8 mouse cellular contexts compared by ENCODE assay signal in genomic region chr6:71909384-71909783, GRCm38 (mm10). TPM values are rescaled to one million over a fixed set of nuclear protein-coding genes. Genes with fewer than 3 reads are reported as not detected.
DNase-seq lines count a peak whose midpoint lies in the region; ATAC-seq and TF ChIP-seq lines count a peak whose summit lies in the region.

No protein-coding gene starts in this region.

- peak overlapping the region; percentile 67; the same call in 1 of the 2 replicates for H3K27ac ChIP-seq in heart, embryonic 12.5 days (ENCODE audit: poor library complexity, severe bottlenecking)
- H3K27ac ChIP-seq in heart, embryonic 16.5 days (ENCODE audit: low read length): no peak overlapping the region

- intact Hi-C loops in heart, postnatal 10 days (cut with DNase I): loop anchor here (5.0 kb wide), 1 partner anchor 258 kb away; no protein-coding TSS in a partner anchor

- peaks cover 34% of the 10 kb centered on the region for H3K4me1 ChIP-seq in heart, embryonic 12.5 days (replicated peaks)
- peaks cover 41% of the 10 kb centered on the region for H3K4me1 ChIP-seq in G1E (ENCODE audit: insufficient read depth, low read depth, low read length)
- H3K4me1 ChIP-seq in heart, embryonic 16.5 days (ENCODE audit: control insufficient read depth, insufficient read depth, low read length): peaks cover 22% of the 10 kb centered on the region

- WGBS in heart, embryonic 12.5 days: 18% methylated on average over 10 of the region's 10 CpGs
- WGBS in heart, embryonic 16.5 days: 17% methylated on average over 10 of the region's 10 CpGs

- no peaks in the 10 kb centered on the region for H3K9me3 ChIP-seq in heart, embryonic 12.5 days (replicated peaks)
- H3K9me3 ChIP-seq in G1E (replicated peaks): no peaks in the 10 kb centered on the region
- H3K9me3 ChIP-seq in heart, embryonic 16.5 days (replicated peaks; ENCODE audit: control insufficient read depth, low read length): no peaks in the 10 kb centered on the region

- peak overlapping the region; percentile 77; the same call in 1 of the 2 replicates for H3K9ac ChIP-seq in heart, embryonic 12.5 days
- peak overlapping the region; percentile 86 for H3K9ac ChIP-seq in heart, embryonic 16.5 days (ENCODE audit: low read length)

- TF ChIP-seq CTCF in G1E (IDR thresholded peaks at IDR 0.05; ENCODE audit: low read depth, low read length): no peak

- ATAC-seq in heart, embryonic 12.5 days (ENCODE audit: insufficient number of reproducible peaks, low FRiP score): no peak
- ATAC-seq in G1E (ENCODE audit: extremely low read depth, insufficient number of reproducible peaks, low FRiP score, poor library complexity, severe bottlenecking): no peak
- no peak for ATAC-seq in heart, embryonic 16.5 days (replicated peaks; ENCODE audit: extremely low read depth, insufficient read depth, low FRiP score)

- no peaks in the 10 kb centered on the region for H3K27me3 ChIP-seq in heart, embryonic 12.5 days (replicated peaks)
- H3K27me3 ChIP-seq in G1E (ENCODE audit: insufficient read depth, low read length): no peaks in the 10 kb centered on the region
- no peaks in the 10 kb centered on the region for H3K27me3 ChIP-seq in heart, embryonic 16.5 days (ENCODE audit: control insufficient read depth, insufficient read depth, low read length)

- H3K4me3 ChIP-seq in heart, embryonic 12.5 days: peak overlapping the region; percentile 83
- peak overlapping the region; percentile 79 for H3K4me3 ChIP-seq in G1E (ENCODE audit: low read depth, low read length)
- H3K4me3 ChIP-seq in heart, embryonic 16.5 days (ENCODE audit: low read length): peak overlapping the region; percentile 78

- peaks cover 23% of the 10 kb centered on the region for H3K36me3 ChIP-seq in heart, embryonic 12.5 days
- peaks cover 63% of the 10 kb centered on the region for H3K36me3 ChIP-seq in G1E (replicated peaks)
- peaks cover 10% of the 10 kb centered on the region for H3K36me3 ChIP-seq in heart, embryonic 16.5 days (ENCODE audit: control insufficient read depth, insufficient read depth)

- peak overlapping the region; percentile 82 for H3K4me2 ChIP-seq in heart, embryonic 12.5 days
- H3K4me2 ChIP-seq in heart, embryonic 16.5 days (ENCODE audit: low read depth, low read length): peak overlapping the region; percentile 65

- DNase-seq in heart, postnatal 10 days: no peak
- no peak for DNase-seq in G1E (ENCODE audit: low spot score)
- peak; percentile 7 for DNase-seq in lung, postnatal 10 days
- no peak for DNase-seq in adrenal gland, postnatal 14 days
- no peak for DNase-seq in frontal cortex, postnatal 14 days (ENCODE audit: low spot score in 2 of 2)
- no peak for DNase-seq in gastrocnemius, adult 8-10 months (ENCODE audit: low spot score in 2 of 2)

RNA-seq across cellular contexts. Expression of gene Polr1a, which starts 0.5 kb away (rescaled TPM):
- 30.6 and 36.0 TPM in 2 replicates for polyA plus RNA-seq in heart, embryonic 12.5 days (2016; fragmentation: Nextera tagmentation; extraction: Ambion mirVana)
- total RNA-seq in heart, postnatal 10 days (2021): 10 to 100 TPM; 36.7 to 42.3 TPM
- 55.2 and 62.4 TPM in 2 replicates for total RNA-seq in G1E (2014; fragmentation: Nextera tagmentation)
- total RNA-seq in G1E (2017): 72.1 and 79.5 TPM in 2 replicates
- 18.7 and 31.8 TPM in 2 replicates for polyA plus RNA-seq in G1E (2012)
- 21.9 and 22.0 TPM in 2 replicates for polyA plus RNA-seq in heart, embryonic 16.5 days (2015; fragmentation: Nextera tagmentation; extraction: Ambion mirVana)
- total RNA-seq in adrenal gland, postnatal 14 days (2021): 60.9 and 68.3 TPM in 2 replicates
- total RNA-seq in gastrocnemius, adult 8-10 months (2022): 10 to 100 TPM; 29.0 to 37.6 (median 35.8) TPM

RNA-seq across cellular contexts. Expression of gene Ptcd3, which starts 0.8 kb away (rescaled TPM):
- polyA plus RNA-seq in heart, embryonic 12.5 days (2016; fragmentation: Nextera tagmentation; extraction: Ambion mirVana): 115 and 116 TPM in 2 replicates
- 100 to 1,000 TPM; 112 to 114 TPM for total RNA-seq in heart, postnatal 10 days (2021)
- total RNA-seq in G1E (2014; fragmentation: Nextera tagmentation) (143 and 173 TPM in 2 replicates), G1E (2017) (191 and 198 TPM in 2 replicates)
- 4.3 and 6.2 TPM in 2 replicates for polyA plus RNA-seq in G1E (2012)
- polyA plus RNA-seq in heart, embryonic 16.5 days (2015; fragmentation: Nextera tagmentation; extraction: Ambion mirVana): 107 and 114 TPM in 2 replicates
- total RNA-seq in adrenal gland, postnatal 14 days (2021): 112 and 116 TPM in 2 replicates
- 10 to 100 TPM; 54.4 to 58.1 (median 55.9) TPM for total RNA-seq in gastrocnemius, adult 8-10 months (2022)
